Mouse (Mus musculus): Measurements from ENCODE around the gene Add3.

GRCm38 (mm10) chr19:53252111-53253028 is 112.1 kb downstream of the Add3 start:
- TF ChIP-seq CTCF (IDR thresholded peaks at IDR 0.05; ENCODE audit: borderline replicate concordance, insufficient read depth, low read length) = no peak
- no peak for TF ChIP-seq POLR2A (IDR thresholded peaks at IDR 0.05; ENCODE audit: low read depth, low read length)

All from embryonic fibroblast, embryonic 13.5 days (primary cell).